Mouse (Mus musculus): ENCODE measurements around the gene Cacna2d1. TPM values are rescaled to one million over a fixed set of nuclear protein-coding genes. Genes with fewer than 3 reads are reported as not detected.

The Cacna2d1 gene
- polyA plus RNA-seq, 1 experiment from 2014 or later = 15.2 TPM

- no peaks in the 10 kb centered on the region for H3K9me3 ChIP-seq
- H3K36me3 ChIP-seq = no peaks in the 10 kb centered on the region
- H3K4me2 ChIP-seq = no peak overlapping the region
- H3K4me3 ChIP-seq (replicated peaks) = no peak overlapping the region
- H3K9ac ChIP-seq = no peak overlapping the region
- no peak for ATAC-seq (ENCODE audit: insufficient read depth, low FRiP score, low read depth)
- no peak overlapping the region for H3K27ac ChIP-seq
- WGBS = 85% methylated on average over 6 of the region's 6 CpGs
- no peaks in the 10 kb centered on the region for H3K27me3 ChIP-seq (replicated peaks)
- no peaks in the 10 kb centered on the region for H3K4me1 ChIP-seq
These were observed 187.6 kb downstream of the Cacna2d1 start for GRCm38 (mm10) chr5:16122110-16122509.

DNA sequence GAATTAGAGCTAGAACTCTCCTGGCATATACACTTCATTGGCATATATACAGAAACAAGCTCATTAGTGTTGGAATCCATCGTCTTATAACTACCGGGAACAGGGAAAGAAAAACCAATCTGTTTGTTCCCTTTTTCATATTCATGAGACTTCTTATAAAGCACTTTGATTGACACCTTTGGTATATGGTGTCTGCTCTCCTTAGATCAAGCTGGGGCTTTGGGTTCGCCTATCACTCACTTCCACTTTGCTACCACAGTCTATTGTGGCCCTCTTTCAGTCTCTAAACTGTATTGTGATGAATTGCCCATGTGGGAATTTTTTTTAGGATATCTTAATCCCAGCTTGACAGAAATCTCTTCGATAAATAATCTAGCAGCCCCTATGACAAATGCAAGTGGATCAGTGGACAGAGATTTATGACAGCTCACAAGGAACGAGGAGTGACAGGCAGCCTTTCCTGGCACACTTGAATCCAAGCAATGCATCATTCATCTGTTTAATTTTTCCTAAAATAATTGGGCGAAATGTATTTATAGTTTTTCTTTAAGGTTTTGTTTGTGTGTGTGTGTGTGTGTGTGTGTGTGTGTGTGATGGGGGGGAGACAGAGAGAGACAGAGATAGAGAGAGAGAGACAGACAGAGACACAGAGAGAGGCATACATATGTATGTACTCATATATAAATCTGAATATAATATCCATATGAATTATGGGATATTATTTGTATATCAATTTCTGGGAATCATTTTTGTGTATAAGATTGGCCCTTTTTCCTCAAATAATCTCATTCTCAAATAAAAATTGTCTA, 200.0 kb downstream of the Cacna2d1 start:
- ATAC-seq (ENCODE audit: insufficient read depth, low FRiP score, low read depth) = no peak
- H3K4me1 ChIP-seq = no peaks in the 10 kb centered on the region
- no peaks in the 10 kb centered on the region for H3K9me3 ChIP-seq
- H3K27me3 ChIP-seq (replicated peaks) = no peaks in the 10 kb centered on the region
- no peaks in the 10 kb centered on the region for H3K36me3 ChIP-seq
- H3K4me2 ChIP-seq = no peak overlapping the region
- 72% methylated on average over 6 of the region's 6 CpGs for WGBS
- no peak overlapping the region for H3K4me3 ChIP-seq (replicated peaks)
- H3K9ac ChIP-seq = no peak overlapping the region
- H3K27ac ChIP-seq = no peak overlapping the region

- Histone ChIP-seq H3K4me3 (replicated peaks) (no peak overlapping the region), H3K27ac (no peak overlapping the region), H3K4me1 (no peaks in the 10 kb centered on the region), H3K27me3 (replicated peaks) (no peaks in the 10 kb centered on the region), H3K4me2 (no peak overlapping the region), H3K9me3 (no peaks in the 10 kb centered on the region), H3K36me3 (no peaks in the 10 kb centered on the region), H3K9ac (no peak overlapping the region)
- ATAC-seq (ENCODE audit: insufficient read depth, low FRiP score, low read depth) = no peak
- 82% methylated on average over 3 of the region's 3 CpGs for WGBS
These were observed 201.5 kb downstream of the Cacna2d1 start for GRCm38 (mm10) chr5:16135986-16136385.

DNA sequence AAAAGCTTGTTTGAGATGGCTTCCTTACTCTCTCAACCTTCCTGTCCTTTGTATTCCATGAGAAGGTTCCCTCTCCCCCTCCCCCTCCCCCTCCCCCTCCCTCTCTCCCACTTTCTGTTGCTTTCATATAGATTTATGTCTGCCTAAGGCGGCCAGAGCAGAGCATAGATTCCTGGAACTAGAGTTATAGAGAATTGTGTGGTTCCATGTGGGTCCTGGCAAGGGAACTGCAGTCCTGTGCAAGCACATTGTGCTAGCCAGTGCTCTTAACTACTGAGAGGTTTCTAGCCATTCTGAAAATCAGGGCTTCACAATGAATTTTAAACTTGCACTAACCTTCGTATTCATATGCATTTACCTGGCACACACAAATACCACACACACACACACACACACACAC, 202.3 kb downstream of the Cacna2d1 start:
- no peaks in the 10 kb centered on the region for H3K36me3 ChIP-seq
- H3K27me3 ChIP-seq (replicated peaks) = no peaks in the 10 kb centered on the region
- no peak overlapping the region for H3K27ac ChIP-seq
- ATAC-seq (ENCODE audit: insufficient read depth, low FRiP score, low read depth) = no peak
- no peaks in the 10 kb centered on the region for H3K9me3 ChIP-seq
- no peak overlapping the region for H3K9ac ChIP-seq
- WGBS = 71% methylated on average over 2 of the region's 2 CpGs
- H3K4me3 ChIP-seq (replicated peaks) = no peak overlapping the region
- H3K4me1 ChIP-seq = no peaks in the 10 kb centered on the region
- no peak overlapping the region for H3K4me2 ChIP-seq

DNA sequence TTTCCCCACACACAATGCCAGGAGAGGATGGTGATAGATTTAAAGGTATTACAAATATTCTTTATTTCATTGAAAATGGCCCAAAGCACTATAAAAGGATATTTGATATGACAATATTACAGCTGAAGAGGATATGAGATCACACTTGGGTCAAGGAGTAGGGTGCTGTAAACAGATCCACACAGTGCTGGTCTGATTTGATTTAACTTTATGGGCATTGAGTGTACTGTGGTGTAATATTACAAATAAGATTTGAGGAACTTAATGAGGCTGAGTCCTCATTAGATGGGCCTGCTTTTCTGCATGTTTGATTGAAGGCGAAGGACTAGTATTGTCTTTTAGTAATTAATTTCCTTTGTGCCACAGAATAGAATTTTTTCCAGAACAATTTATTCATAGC, 212.1 kb downstream of the Cacna2d1 start:
- Histone ChIP-seq H3K4me1 (no peaks in the 10 kb centered on the region), H3K27ac (no peak overlapping the region), H3K27me3 (replicated peaks) (no peaks in the 10 kb centered on the region), H3K9ac (no peak overlapping the region), H3K4me2 (no peak overlapping the region), H3K4me3 (replicated peaks) (no peak overlapping the region), H3K9me3 (no peaks in the 10 kb centered on the region), H3K36me3 (no peaks in the 10 kb centered on the region)
- 91% methylated on average over 1 of the region's 1 CpGs for WGBS
- ATAC-seq (ENCODE audit: insufficient read depth, low FRiP score, low read depth) = no peak

GRCm38 (mm10) chr5:16155375-16156284, 221.1 kb downstream of the Cacna2d1 start:
- Histone ChIP-seq H3K27ac (no peak overlapping the region), H3K27me3 (replicated peaks) (no peaks in the 10 kb centered on the region), H3K4me3 (replicated peaks) (no peak overlapping the region), H3K4me2 (no peak overlapping the region), H3K4me1 (no peaks in the 10 kb centered on the region), H3K9me3 (no peaks in the 10 kb centered on the region), H3K9ac (no peak overlapping the region), H3K36me3 (no peaks in the 10 kb centered on the region)
- ATAC-seq (ENCODE audit: insufficient read depth, low FRiP score, low read depth) = no peak
- WGBS = 67% methylated on average over 6 of the region's 6 CpGs

- ATAC-seq (ENCODE audit: insufficient read depth, low FRiP score, low read depth) = no peak
These were observed 228.8 kb downstream of the Cacna2d1 start for GRCm38 (mm10) chr5:16163270-16163669.

DNA sequence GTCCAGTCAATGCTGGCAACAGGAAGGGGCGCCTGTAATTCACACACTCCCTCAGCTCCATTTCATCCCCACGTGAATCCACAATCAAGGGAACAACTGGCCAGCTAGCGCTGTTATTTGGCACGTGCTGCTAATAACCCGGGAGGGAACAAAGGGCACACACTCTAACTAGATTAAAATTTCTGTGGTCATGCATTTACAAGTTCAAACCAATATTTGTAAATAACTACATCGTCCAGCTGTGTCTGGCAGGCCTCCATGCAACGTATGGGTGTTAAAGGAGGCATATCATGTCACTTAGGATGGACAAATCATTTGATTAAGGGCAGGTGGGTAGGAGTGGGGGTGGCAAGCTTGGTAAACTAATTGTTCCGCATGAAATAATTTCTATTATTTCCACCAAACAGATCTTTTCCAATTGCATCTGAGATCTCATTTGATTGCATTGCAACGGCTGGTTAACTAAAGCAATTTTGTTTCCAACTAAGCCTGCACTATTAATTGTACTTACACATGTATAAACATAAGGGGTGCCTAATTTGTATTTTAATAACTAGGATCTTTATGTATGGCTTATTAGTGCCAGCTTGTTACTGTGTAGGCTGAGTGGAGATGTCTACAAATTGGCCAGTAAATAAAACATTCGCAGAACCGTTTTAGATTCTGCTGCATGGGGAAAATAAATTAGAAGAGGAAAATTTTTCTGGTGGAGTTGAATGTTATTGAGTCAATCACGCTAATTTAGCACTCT, 231.8 kb downstream of the Cacna2d1 start:
- Histone ChIP-seq H3K4me3 (replicated peaks) (no peak overlapping the region), H3K4me1 (no peaks in the 10 kb centered on the region), H3K36me3 (no peaks in the 10 kb centered on the region), H3K9me3 (no peaks in the 10 kb centered on the region), H3K9ac (no peak overlapping the region), H3K27ac (no peak overlapping the region), H3K27me3 (replicated peaks) (no peaks in the 10 kb centered on the region), H3K4me2 (no peak overlapping the region)
- WGBS = 67% methylated on average over 12 of the region's 12 CpGs
- ATAC-seq (ENCODE audit: insufficient read depth, low FRiP score, low read depth) = no peak

More at GRCm38 (mm10) chr5:16163270-16163669, 228.8 kb downstream of the Cacna2d1 start:
- Histone ChIP-seq H3K36me3 (no peaks in the 10 kb centered on the region), H3K27ac (no peak overlapping the region), H3K9ac (no peak overlapping the region), H3K4me2 (no peak overlapping the region), H3K27me3 (replicated peaks) (no peaks in the 10 kb centered on the region), H3K4me1 (no peaks in the 10 kb centered on the region), H3K9me3 (no peaks in the 10 kb centered on the region), H3K4me3 (replicated peaks) (no peak overlapping the region)

GRCm38 (mm10) chr5:16166868-16167267, 232.4 kb downstream of the Cacna2d1 start:
- Histone ChIP-seq H3K4me1 (no peaks in the 10 kb centered on the region), H3K4me3 (replicated peaks) (no peak overlapping the region), H3K9ac (no peak overlapping the region), H3K27ac (no peak overlapping the region), H3K36me3 (no peaks in the 10 kb centered on the region), H3K4me2 (no peak overlapping the region), H3K9me3 (no peaks in the 10 kb centered on the region), H3K27me3 (replicated peaks) (no peaks in the 10 kb centered on the region)
- WGBS = 84% methylated on average over 1 of the region's 1 CpGs
- ATAC-seq (ENCODE audit: insufficient read depth, low FRiP score, low read depth) = no peak

- Histone ChIP-seq H3K27me3 (replicated peaks) (no peaks in the 10 kb centered on the region), H3K4me1 (no peaks in the 10 kb centered on the region), H3K4me3 (replicated peaks) (no peak overlapping the region), H3K9me3 (no peaks in the 10 kb centered on the region), H3K9ac (no peak overlapping the region), H3K36me3 (no peaks in the 10 kb centered on the region), H3K4me2 (no peak overlapping the region), H3K27ac (no peak overlapping the region)
- ATAC-seq (ENCODE audit: insufficient read depth, low FRiP score, low read depth) = no peak
- WGBS = 89% methylated on average over 7 of the region's 7 CpGs
These were observed 246.6 kb downstream of the Cacna2d1 start for GRCm38 (mm10) chr5:16181041-16181440.

GRCm38 (mm10) chr5:16184064-16184463, 249.6 kb downstream of the Cacna2d1 start:
- H3K9ac ChIP-seq = no peak overlapping the region
- 91% methylated on average over 1 of the region's 1 CpGs for WGBS
- H3K4me2 ChIP-seq = no peak overlapping the region
- no peak for ATAC-seq (ENCODE audit: insufficient read depth, low FRiP score, low read depth)
- no peaks in the 10 kb centered on the region for H3K36me3 ChIP-seq
- no peaks in the 10 kb centered on the region for H3K27me3 ChIP-seq (replicated peaks)
- H3K4me3 ChIP-seq (replicated peaks) = no peak overlapping the region
- no peaks in the 10 kb centered on the region for H3K9me3 ChIP-seq
- H3K27ac ChIP-seq = no peak overlapping the region
- no peaks in the 10 kb centered on the region for H3K4me1 ChIP-seq

DNA sequence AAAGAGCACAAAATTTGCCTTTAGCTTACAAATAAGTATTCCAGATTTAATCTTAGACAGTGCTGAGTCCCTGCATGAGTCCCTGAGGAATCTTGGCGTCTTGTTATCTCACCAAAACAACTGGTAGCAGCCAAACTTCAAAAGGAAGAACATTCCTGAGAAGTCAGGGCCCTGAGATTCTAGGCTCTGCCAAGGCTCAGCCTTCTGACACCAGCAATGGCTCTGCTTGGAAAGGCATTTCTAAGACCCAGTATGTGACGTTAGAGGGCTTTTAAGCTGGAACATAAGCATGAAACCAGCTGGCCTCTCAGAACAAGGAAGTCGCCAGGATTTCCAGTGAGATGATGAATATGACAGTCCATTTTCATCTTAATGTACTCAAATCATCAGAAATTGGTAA, 253.4 kb downstream of the Cacna2d1 start:
- ATAC-seq (ENCODE audit: insufficient read depth, low FRiP score, low read depth) = no peak
- H3K9me3 ChIP-seq = no peaks in the 10 kb centered on the region
- no peak overlapping the region for H3K4me2 ChIP-seq
- no peak overlapping the region for H3K9ac ChIP-seq
- no peaks in the 10 kb centered on the region for H3K36me3 ChIP-seq
- H3K27ac ChIP-seq = no peak overlapping the region
- no peaks in the 10 kb centered on the region for H3K4me1 ChIP-seq
- H3K4me3 ChIP-seq (replicated peaks) = no peak overlapping the region
- no peaks in the 10 kb centered on the region for H3K27me3 ChIP-seq (replicated peaks)
- 26% methylated on average over 3 of the region's 3 CpGs for WGBS

Measured in stomach, embryonic 15.5 days (tissue).